In genomic region chr2:129383512-129384271, GRCm38 (mm10) we compare ENCODE assay signal across 16 mouse cellular contexts. TPM values are rescaled to one million over a fixed set of nuclear protein-coding genes. Genes with fewer than 3 reads are reported as not detected.
DNase-seq lines count a peak whose midpoint lies in the region; ATAC-seq and TF ChIP-seq lines count a peak whose summit lies in the region.
"Had no signal": no experiment of that assay in that cellular context is flagged by ENCODE, and none has a peak within 500 bp of the region (broad histone marks: within the 10 kb centered on the region; RNA-seq: fewer than 3 reads in every experiment).

No protein-coding gene starts in this region.

- no peak overlapping the region for H3K4me3 ChIP-seq in liver, embryonic 14.5 days (ENCODE audit: insufficient read depth in 1 of 2, low read depth in 2 of 2, low read length in 2 of 2)
- no peak overlapping the region for H3K4me3 ChIP-seq in heart, embryonic 16.5 days (ENCODE audit: low read length)
- H3K4me3 ChIP-seq in testis, adult 2 months (ENCODE audit: control insufficient read depth, low read depth, low read length): no peak overlapping the region
- no peak overlapping the region for H3K4me3 ChIP-seq in forebrain, embryonic 11.5 days (ENCODE audit: low read depth, low read length)
- H3K4me3 ChIP-seq: embryonic facial prominence, embryonic 12.5 days; forebrain, embryonic 15.5 days; megakaryocyte, embryonic 14.5 days; myocyte had no signal

- H3K27ac ChIP-seq in liver, embryonic 14.5 days: no peak overlapping the region
- peak overlapping the region; percentile 60 for H3K27ac ChIP-seq in heart, embryonic 16.5 days (ENCODE audit: low read length)
- peak overlapping the region; percentile 45 for H3K27ac ChIP-seq in testis, adult 2 months (ENCODE audit: control insufficient read depth, insufficient read depth, low read depth, low read length)
- H3K27ac ChIP-seq in forebrain, embryonic 11.5 days (ENCODE audit: low read depth, low read length): no peak overlapping the region
- H3K27ac ChIP-seq: embryonic facial prominence, embryonic 12.5 days; forebrain, embryonic 15.5 days had no signal

- H3K4me2 ChIP-seq in liver, embryonic 14.5 days (ENCODE audit: low read depth): no peak overlapping the region
- no peak overlapping the region for H3K4me2 ChIP-seq in heart, embryonic 16.5 days (ENCODE audit: low read depth, low read length)
- no peak overlapping the region for H3K4me2 ChIP-seq in forebrain, embryonic 11.5 days (ENCODE audit: low read depth, low read length, severe bottlenecking)
- H3K4me2 ChIP-seq: embryonic facial prominence, embryonic 12.5 days; forebrain, embryonic 15.5 days had no signal

- no peak for DNase-seq in liver, embryonic 14.5 days (ENCODE audit: low read depth in 3 of 3, low spot score in 3 of 3)
- no peak for DNase-seq in liver
- DNase-seq in adrenal gland, postnatal 36 days: peak; percentile 76 to 77
- no peak for DNase-seq in forebrain, embryonic 11.5 days (ENCODE audit: low spot score)
- no peak for DNase-seq in frontal cortex, adult 2 months (ENCODE audit: extremely low spot score in 1 of 2, low spot score in 1 of 2)
- DNase-seq: cerebellum, adult 2 months; gastrocnemius, postnatal 36 days; kidney, postnatal 36 days; thymus, postnatal 25 days had no signal

- H3K9ac ChIP-seq in liver, embryonic 14.5 days (replicated peaks): no peak overlapping the region
- no peak overlapping the region for H3K9ac ChIP-seq in heart, embryonic 16.5 days (ENCODE audit: low read length)
- no peak overlapping the region for H3K9ac ChIP-seq in forebrain, embryonic 11.5 days (ENCODE audit: low read length)
- H3K9ac ChIP-seq: embryonic facial prominence, embryonic 12.5 days; forebrain, embryonic 15.5 days had no signal

- H3K9me3 ChIP-seq in liver, embryonic 14.5 days (ENCODE audit: control insufficient read depth, low read length): no peaks in the 10 kb centered on the region
- 0 out of 2 replicates have a peak, but pooled peaks cover 3% of the 10 kb centered on the region for H3K9me3 ChIP-seq in heart, embryonic 16.5 days (replicated peaks; ENCODE audit: control insufficient read depth, low read length)
- no peaks in the 10 kb centered on the region for H3K9me3 ChIP-seq in forebrain, embryonic 11.5 days (ENCODE audit: control insufficient read depth, low read length)
- H3K9me3 ChIP-seq: embryonic facial prominence, embryonic 12.5 days; forebrain, embryonic 15.5 days had no signal

- WGBS in liver, embryonic 14.5 days (ENCODE audit: insufficient replicate concordance): 63% methylated on average over 8 of the region's 8 CpGs
- WGBS in heart, embryonic 16.5 days: 49% methylated on average over 8 of the region's 8 CpGs
- 90% methylated on average over 8 of the region's 8 CpGs for WGBS in forebrain, embryonic 11.5 days

- no peak for TF ChIP-seq EP300 in liver, embryonic 14.5 days (IDR thresholded peaks at IDR 0.05; ENCODE audit: low read depth)

- TF ChIP-seq CTCF in liver, embryonic 14.5 days (IDR thresholded peaks at IDR 0.05; ENCODE audit: low read depth): no peak
- TF ChIP-seq CTCF in testis, adult 2 months (IDR thresholded peaks at IDR 0.05; ENCODE audit: control insufficient read depth, insufficient read depth, insufficient replicate concordance, low read depth, low read length): no peak

- ATAC-seq in liver, embryonic 14.5 days (ENCODE audit: insufficient read depth): peak; percentile 28; the same call in 1 of the 2 replicates
- ATAC-seq in heart, embryonic 16.5 days (replicated peaks; ENCODE audit: extremely low read depth, insufficient read depth, low FRiP score): peak; percentile 87
- no peak for ATAC-seq in forebrain, embryonic 11.5 days (replicated peaks; ENCODE audit: low FRiP score)
- ATAC-seq in inflammation-experienced regulatory T-cells, adult 6 months: no peak
- ATAC-seq: forebrain, embryonic 15.5 days had no signal

- H3K36me3 ChIP-seq in liver, embryonic 14.5 days (replicated peaks; ENCODE audit: control insufficient read depth, insufficient read depth, low read depth): no peaks in the 10 kb centered on the region
- H3K36me3 ChIP-seq in heart, embryonic 16.5 days (ENCODE audit: control insufficient read depth, insufficient read depth): no peaks in the 10 kb centered on the region
- H3K36me3 ChIP-seq in testis, adult 2 months (ENCODE audit: control insufficient read depth, insufficient read depth, low read length): no peaks in the 10 kb centered on the region
- no peaks in the 10 kb centered on the region for H3K36me3 ChIP-seq in forebrain, embryonic 11.5 days (ENCODE audit: control insufficient read depth, insufficient read depth, low read length)
- H3K36me3 ChIP-seq: embryonic facial prominence, embryonic 12.5 days; forebrain, embryonic 15.5 days had no signal

- H3K4me1 ChIP-seq in liver, embryonic 14.5 days (replicated peaks; ENCODE audit: control insufficient read depth in 2 of 2, insufficient read depth in 2 of 2, low read length in 1 of 2): no peaks in the 10 kb centered on the region
- 0 out of 2 replicates have a peak, but pooled peaks cover 3% of the 10 kb centered on the region for H3K4me1 ChIP-seq in heart, embryonic 16.5 days (ENCODE audit: control insufficient read depth, insufficient read depth, low read length)
- H3K4me1 ChIP-seq in testis, adult 2 months (ENCODE audit: control insufficient read depth, insufficient read depth, low read length): no peaks in the 10 kb centered on the region
- H3K4me1 ChIP-seq in forebrain, embryonic 11.5 days (replicated peaks; ENCODE audit: control insufficient read depth, insufficient read depth, low read length): no peaks in the 10 kb centered on the region
- H3K4me1 ChIP-seq: embryonic facial prominence, embryonic 12.5 days; forebrain, embryonic 15.5 days had no signal

- no peaks in the 10 kb centered on the region for H3K27me3 ChIP-seq in liver, embryonic 14.5 days (ENCODE audit: control insufficient read depth, insufficient read depth, low read length)
- no peaks in the 10 kb centered on the region for H3K27me3 ChIP-seq in heart, embryonic 16.5 days (ENCODE audit: control insufficient read depth, insufficient read depth, low read length)
- no peaks in the 10 kb centered on the region for H3K27me3 ChIP-seq in testis, adult 2 months (ENCODE audit: control insufficient read depth, insufficient read depth, low read length)
- no peaks in the 10 kb centered on the region for H3K27me3 ChIP-seq in forebrain, embryonic 11.5 days (ENCODE audit: control insufficient read depth, insufficient read depth, low read length)
- H3K27me3 ChIP-seq: embryonic facial prominence, embryonic 12.5 days; forebrain, embryonic 15.5 days; megakaryocyte, embryonic 14.5 days had no signal

- no peak for TF ChIP-seq POLR2A in testis, adult 2 months (IDR thresholded peaks at IDR 0.05; ENCODE audit: control insufficient read depth, low read depth, low read length)

RNA-seq across cellular contexts. Expression of gene Il1b, which starts 12.8 kb away (rescaled TPM):
- polyA plus RNA-seq in liver, embryonic 14.5 days (2012; rRNA removed): 0.12 and 0.18 TPM in 2 replicates
- 0.19 and 0.20 TPM in 2 replicates for polyA plus RNA-seq in liver, embryonic 14.5 days (2014; fragmentation: Nextera tagmentation; extraction: Ambion mirVana)
- total RNA-seq in adrenal gland, postnatal 36 days (2021): 1 to 10 TPM in 1 of 2 experiments, under 1 TPM in 1; 0.82 to 1.7 TPM
- 0.25 and 0.64 TPM in 2 replicates for polyA plus RNA-seq in heart, embryonic 16.5 days (2015; fragmentation: Nextera tagmentation; extraction: Ambion mirVana)
- 0.38 and 0.64 TPM in 2 replicates for polyA plus RNA-seq in testis, adult 2 months (2012; rRNA removed)
- polyA plus RNA-seq in forebrain, embryonic 11.5 days (2014; fragmentation: Nextera tagmentation; extraction: Ambion mirVana): not detected in 2 replicates
- polyA plus RNA-seq in inflammation-experienced regulatory T-cells, adult 6 months (2017; shearing (Covaris generic)): 1 to 10 TPM in 1 of 3 experiments, not detected in 2; 2.1 TPM
- polyA plus RNA-seq in frontal cortex, adult 2 months (2012; rRNA removed): 0.21 and 0.40 TPM in 2 replicates
- total RNA-seq: gastrocnemius, postnatal 36 days had no signal
- polyA plus RNA-seq: embryonic facial prominence, embryonic 12.5 days; forebrain, embryonic 15.5 days had no signal

Comparison
In these comparisons a context has a peak if more than half of its experiments do, and no peak if none do; other contexts are left out.
1. ATAC-seq: peak in liver, embryonic 14.5 days (single experiment) and heart, embryonic 16.5 days (single experiment); none in forebrain, embryonic 11.5 days (single experiment) and inflammation-experienced regulatory T-cells, adult 6 months (single experiment).
2. DNase-seq: peak in adrenal gland, postnatal 36 days (2 of 2); none in liver, embryonic 14.5 days (0 of 3), liver (single experiment), forebrain, embryonic 11.5 days (single experiment) and frontal cortex, adult 2 months (0 of 2).
3. H3K27ac ChIP-seq: peak in heart, embryonic 16.5 days (single experiment) and testis, adult 2 months (single experiment); none in liver, embryonic 14.5 days (single experiment) and forebrain, embryonic 11.5 days (single experiment).